Mouse (Mus musculus) kidney, adult 2 months (tissue): ENCODE results near the gene Akap1. TPM values are rescaled to one million over a fixed set of nuclear protein-coding genes. Genes with fewer than 3 reads are reported as not detected.

Source experiments
- DNase-seq: peaks from one replicate; pipeline ENCODE4 v3.0.0; 2021
- H3K27ac ChIP-seq: fragments of 200-500 bp; 2 replicates; pipeline ENCODE4 v1.5.1; 2012; ENCODE audit warnings: low read depth, low read length, control low read depth, inconsistent platforms; ENCODE audit not compliant: insufficient read depth
- H3K27me3 ChIP-seq: fragments of 200-500 bp; replicated peaks from 2 replicates; pipeline ENCODE4 v1.6.1; 2012; ENCODE audit warnings: mild to moderate bottlenecking, moderate library complexity, low read length, inconsistent platforms; ENCODE audit not compliant: control insufficient read depth, insufficient read depth
- H3K36me3 ChIP-seq: fragments of 200-500 bp; 2 replicates; pipeline ENCODE4 v1.6.1; 2012; ENCODE audit warnings: mild to moderate bottlenecking, moderate library complexity, low read length, inconsistent platforms; ENCODE audit not compliant: control insufficient read depth, insufficient read depth
- H3K4me1 ChIP-seq: fragments of 200-500 bp; 2 replicates; pipeline ENCODE4 v1.6.1; 2011; ENCODE audit warnings: low read length; ENCODE audit not compliant: control insufficient read depth, insufficient read depth
- H3K4me3 ChIP-seq: fragments of 200-500 bp; 2 replicates; pipeline ENCODE4 v1.5.1; 2011; ENCODE audit warnings: mild to moderate bottlenecking, low read depth, low read length, control low read depth; ENCODE audit not compliant: insufficient read depth
- CTCF ChIP-seq: fragments of 200-500 bp; conservative IDR thresholded peaks from 2 replicates; pipeline ENCODE4 v1.5.1; 2011; ENCODE audit warnings: low read depth, mild to moderate bottlenecking, control low read depth, low read length, moderate library complexity, mixed read lengths; ENCODE audit not compliant: insufficient read depth, insufficient read length
- POLR2A ChIP-seq: fragments of 200-500 bp; IDR thresholded peaks from one replicate; pipeline ENCODE4 v1.6.1; 2011; ENCODE audit warnings: low read depth, low read length, control low read depth
- WGBS: fragments of 180-500 bp; shearing (Covaris S2); methylation state at CpG from one replicate; pipeline ENCODE4 v1.1.7; 2018; 5-methylcytosine and 5-hydroxymethylcytosine counted together
- polyA plus RNA-seq: library from polyadenylated mRNA; depleted of rRNA; stranded (reverse); fragments of >200 nt; gene quantifications from 2 replicates; pipeline ENCODE4 v1.2.3, GENCODE M21; 2012

The Akap1 gene
- polyA plus RNA-seq, 1 experiment: 72.6 TPM

- Histone ChIP-seq H3K27ac (0 out of 2 replicates have a peak overlapping the region, but pooled peaks have one; percentile 8), H3K4me1 (peaks cover 43% of the 10 kb centered on the region), H3K4me3 (no peak overlapping the region), H3K36me3 (no peaks in the 10 kb centered on the region), H3K27me3 (no peaks in the 10 kb centered on the region)
- no peak for DNase-seq
- TF ChIP-seq POLR2A (no peak), CTCF (no peak)
- 52% methylated on average over 4 of the region's 4 CpGs for WGBS
These were observed 8.6 kb downstream of the Akap1 start for GRCm38 (mm10) chr11:88855795-88856194.

- no peaks in the 10 kb centered on the region for H3K27me3 ChIP-seq
- H3K4me1 ChIP-seq: peaks cover 57% of the 10 kb centered on the region
- no peaks in the 10 kb centered on the region for H3K36me3 ChIP-seq
- DNase-seq: no peak
- no peak overlapping the region for H3K27ac ChIP-seq
- no peak overlapping the region for H3K4me3 ChIP-seq
- no peak for TF ChIP-seq CTCF
- no peak for TF ChIP-seq POLR2A
- 91% methylated on average over 2 of the region's 2 CpGs for WGBS
These were observed 10.8 kb downstream of the Akap1 start for GRCm38 (mm10) chr11:88853588-88853987.

DNA sequence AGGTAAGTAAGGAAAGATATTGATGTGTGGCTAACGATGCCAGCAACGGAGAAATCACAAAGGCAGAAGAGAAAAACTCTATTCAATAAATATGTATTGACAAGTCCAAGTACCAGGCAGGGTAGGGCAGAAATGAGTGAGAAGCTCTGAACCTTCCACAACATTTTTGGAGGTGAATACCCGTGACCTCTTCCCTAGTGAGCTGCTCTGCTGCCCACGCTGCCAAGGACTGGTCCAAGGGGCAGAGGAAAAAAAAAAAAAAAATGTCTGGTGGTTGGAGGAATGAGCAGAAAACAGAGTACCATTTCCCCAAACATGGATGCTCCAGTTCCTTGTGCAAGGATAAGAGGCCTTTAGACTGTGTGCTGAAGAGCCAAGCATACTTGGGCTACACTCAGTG, 11.6 kb downstream of the Akap1 start:
- peak; percentile 74 for DNase-seq
- no peaks in the 10 kb centered on the region for H3K27me3 ChIP-seq
- WGBS: 61% methylated on average over 4 of the region's 4 CpGs
- peaks cover 65% of the 10 kb centered on the region for H3K4me1 ChIP-seq
- peak overlapping the region; percentile 60 for H3K27ac ChIP-seq
- no peaks in the 10 kb centered on the region for H3K36me3 ChIP-seq
- TF ChIP-seq CTCF (no peak), POLR2A (no peak)
- H3K4me3 ChIP-seq: no peak overlapping the region

GRCm38 (mm10) chr11:88851049-88851825, 13.1 kb downstream of the Akap1 start:
- TF ChIP-seq CTCF (no peak), POLR2A (no peak)
- no peaks in the 10 kb centered on the region for H3K36me3 ChIP-seq
- peak overlapping the region; percentile 36; the same call in 1 of the 2 replicates for H3K27ac ChIP-seq
- DNase-seq: peak; percentile 92
- H3K4me3 ChIP-seq: no peak overlapping the region
- H3K4me1 ChIP-seq: peaks cover 57% of the 10 kb centered on the region
- no peaks in the 10 kb centered on the region for H3K27me3 ChIP-seq
- WGBS: 41% methylated on average over 15 of the region's 15 CpGs

- peak; percentile 52 for TF ChIP-seq CTCF
- TF ChIP-seq POLR2A: no peak
- H3K27ac ChIP-seq: peak overlapping the region; percentile 22; the same call in 1 of the 2 replicates
- 38% methylated on average over 3 of the region's 3 CpGs for WGBS
- no peaks in the 10 kb centered on the region for H3K36me3 ChIP-seq
- H3K4me3 ChIP-seq: no peak overlapping the region
- peaks cover 49% of the 10 kb centered on the region for H3K4me1 ChIP-seq
- DNase-seq: peak; percentile 59
- H3K27me3 ChIP-seq: no peaks in the 10 kb centered on the region
These were observed 14.7 kb downstream of the Akap1 start for GRCm38 (mm10) chr11:88849732-88850131.

DNA sequence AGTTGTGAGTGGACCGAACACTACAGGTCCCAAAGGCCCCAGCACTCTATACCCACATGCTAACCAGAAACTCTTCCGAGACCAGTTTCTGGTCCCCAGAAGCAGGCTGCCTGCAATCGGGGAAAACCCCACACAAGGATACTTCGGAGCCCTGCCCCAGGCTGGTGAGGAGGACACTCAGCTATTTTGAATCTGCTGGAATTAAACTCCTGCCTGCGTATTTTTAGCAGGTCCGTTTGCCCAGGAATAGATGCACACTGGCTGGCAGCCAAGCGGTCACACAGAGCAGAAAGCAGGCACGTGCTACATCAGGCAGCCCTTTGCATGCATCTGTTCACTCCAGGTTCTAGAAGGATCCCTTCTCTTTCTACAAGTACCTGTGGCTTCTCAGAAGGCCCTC, 15.1 kb downstream of the Akap1 start:
- Histone ChIP-seq H3K27ac (peak overlapping the region; percentile 22; the same call in 1 of the 2 replicates), H3K36me3 (no peaks in the 10 kb centered on the region), H3K27me3 (no peaks in the 10 kb centered on the region), H3K4me1 (peaks cover 49% of the 10 kb centered on the region), H3K4me3 (no peak overlapping the region)
- 13% methylated on average over 8 of the region's 8 CpGs for WGBS
- DNase-seq: peak; percentile 93
- TF ChIP-seq POLR2A: no peak
- no peak for TF ChIP-seq CTCF

DNA sequence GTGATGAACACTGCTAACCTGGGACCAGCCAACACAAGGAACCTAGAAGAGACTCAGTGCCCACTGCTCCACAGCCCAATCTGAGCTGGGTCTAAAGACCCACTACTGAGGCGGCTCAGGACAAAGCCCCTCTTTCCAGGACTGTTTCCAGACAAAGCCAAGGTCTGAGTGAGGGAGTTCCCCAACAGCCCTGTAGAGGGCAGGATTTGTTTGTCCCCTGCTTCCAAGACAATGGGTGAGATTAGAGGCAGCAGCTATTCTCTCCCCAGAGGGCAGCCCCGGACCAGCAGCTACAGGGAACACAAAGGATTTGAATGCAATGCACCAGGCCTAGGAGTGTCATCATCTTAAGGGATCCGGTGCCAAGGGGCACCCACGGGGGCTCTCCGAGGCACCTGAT, 15.8 kb downstream of the Akap1 start:
- WGBS: 33% methylated on average over 5 of the region's 5 CpGs
- DNase-seq: peak; percentile 68
- Histone ChIP-seq H3K36me3 (no peaks in the 10 kb centered on the region), H3K27ac (peak overlapping the region; percentile 17; the same call in 1 of the 2 replicates), H3K4me1 (peaks cover 49% of the 10 kb centered on the region), H3K27me3 (no peaks in the 10 kb centered on the region), H3K4me3 (no peak overlapping the region)
- TF ChIP-seq CTCF: peak; percentile 75
- TF ChIP-seq POLR2A: no peak
